Mouse (Mus musculus) T-cell, adult 2 months (primary cell): ENCODE measurements around the gene Ptges3l.
"Not testable (repeated sequence)": the region's sequence is repeated elsewhere in the genome, so short reads cannot be mapped to it uniquely, and the experiment has no call there.

ENCODE experiments used
- DNase-seq: peaks from one replicate; pipeline ENCODE4 v3.0.0; 2022; ENCODE audit warnings: low spot score

Gene Ptges3l

GRCm38 (mm10) chr11:101420148-101420547 lies 5.0 kb downstream of the Ptges3l start:
- no peak for DNase-seq

GRCm38 (mm10) chr11:101419610-101420009 lies 5.5 kb downstream of the Ptges3l start:
- DNase-seq, result no peak

- no peak for DNase-seq
Measured at GRCm38 (mm10) chr11:101418991-101419390, 6.1 kb downstream of the Ptges3l start.

- DNase-seq, result peak; percentile 84
Measured at GRCm38 (mm10) chr11:101417101-101417855, 7.9 kb downstream of the Ptges3l start, which contains the start of gene Aarsd1. TSS of gene Aarsd1 (minus strand) at chr11:101417615.

GRCm38 (mm10) chr11:101416433-101417100 lies 8.6 kb downstream of the Ptges3l start:
- DNase-seq, result peak; percentile 13

- no peak for DNase-seq
Measured at GRCm38 (mm10) chr11:101415306-101415705, 9.8 kb downstream of the Ptges3l start.

DNA sequence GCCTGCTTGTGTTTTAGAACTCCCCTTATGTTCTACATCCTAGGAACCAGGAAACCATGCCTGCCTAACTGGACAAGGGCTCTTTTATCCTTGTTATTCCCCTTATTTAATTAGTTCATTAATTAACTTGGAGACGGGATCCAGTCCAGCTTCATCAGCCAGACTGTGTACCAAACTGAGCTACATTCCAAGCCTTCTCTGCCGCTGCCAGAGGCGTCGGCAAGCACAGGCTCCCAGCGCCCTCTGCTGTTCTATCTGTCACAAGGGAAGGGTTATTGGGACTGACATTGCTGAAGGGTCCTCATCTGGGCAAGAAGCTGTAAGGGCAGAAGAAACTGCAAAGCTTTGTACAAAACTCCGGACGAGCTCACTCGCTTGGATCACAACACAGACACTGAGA lies 30.0 kb downstream of the Ptges3l start:
- DNase-seq, result peak; percentile 54

DNA sequence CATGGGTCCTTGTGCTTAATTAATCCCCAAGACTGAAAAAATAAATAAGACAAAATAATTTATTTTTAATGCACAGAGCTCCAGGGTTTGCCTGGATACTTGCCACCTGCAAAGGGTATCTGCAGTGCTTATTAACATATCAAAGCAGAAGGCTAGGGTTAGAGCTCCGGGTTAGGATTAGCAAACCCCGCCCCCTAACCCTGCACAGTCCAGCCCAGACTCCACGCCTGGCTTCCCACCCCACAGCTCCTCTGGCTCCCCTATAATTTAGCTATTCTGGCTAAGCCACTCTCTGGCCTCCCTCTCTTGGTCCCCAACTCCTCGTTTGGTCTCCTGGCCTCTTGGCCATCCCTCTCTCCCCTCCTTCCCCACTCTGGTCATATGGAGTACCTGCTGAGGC lies 43.3 kb downstream of the Ptges3l start:
- no peak for DNase-seq

DNA sequence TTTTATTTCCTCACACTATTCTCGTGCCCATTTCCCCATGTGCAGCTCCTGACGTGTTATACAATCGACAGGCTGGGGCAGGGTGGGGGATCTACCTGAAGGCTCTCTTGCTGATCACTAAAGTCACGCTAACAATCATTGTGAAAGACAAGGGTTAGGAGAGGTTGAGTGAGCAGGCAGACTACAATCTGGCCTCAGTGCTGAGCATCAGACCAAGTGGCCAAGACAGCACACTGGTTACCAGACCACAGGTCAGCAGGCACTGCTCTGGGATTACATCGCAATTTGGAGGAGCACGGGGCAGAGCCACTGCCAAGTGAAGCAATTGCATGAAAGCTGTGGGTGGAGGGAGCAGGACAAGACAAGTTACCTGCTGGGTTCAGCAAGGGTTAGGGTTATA lies 46.2 kb downstream of the Ptges3l start:
- no peak for DNase-seq

DNA sequence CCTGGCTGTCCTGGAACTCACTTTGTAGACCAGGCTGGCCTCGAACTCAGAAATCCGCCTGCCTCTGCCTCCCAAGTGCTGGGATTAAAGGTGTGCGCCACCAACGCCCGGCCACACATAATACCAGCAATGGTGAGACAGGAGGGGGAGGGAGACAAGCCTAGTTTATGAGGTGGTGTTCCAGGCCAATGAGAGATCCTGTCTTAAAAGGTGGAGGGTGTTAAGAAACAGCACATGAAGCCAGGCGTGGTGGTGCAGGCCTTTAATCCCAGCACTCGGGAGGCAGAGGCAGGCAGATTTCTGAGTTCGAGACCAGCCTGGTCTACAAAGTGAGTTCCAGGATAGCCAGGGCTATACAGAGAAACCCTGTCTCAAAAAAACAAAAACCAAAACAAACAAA lies 46.9 kb downstream of the Ptges3l start:
- not testable (repeated sequence) for DNase-seq

GRCm38 (mm10) chr11:101374421-101374938 lies 50.7 kb downstream of the Ptges3l start:
- no peak for DNase-seq

GRCm38 (mm10) chr11:101370141-101370540 lies 55.0 kb downstream of the Ptges3l start:
- DNase-seq, result no peak
